13 mouse cellular contexts compared by ENCODE assay signal in genomic region chr7:112252065-112252464, GRCm38 (mm10). TPM values are rescaled to one million over a fixed set of nuclear protein-coding genes. Genes with fewer than 3 reads are reported as not detected.
A peak's percentile ranks its signal among the peaks of the same experiment; 100 is the strongest.
DNase-seq lines count a peak whose midpoint lies in the region; ATAC-seq lines count a peak whose summit lies in the region.
"Had no signal": no experiment of that assay in that cellular context is flagged by ENCODE, and none has a peak within 500 bp of the region (broad histone marks: within the 10 kb centered on the region; RNA-seq: fewer than 3 reads in every experiment).

No protein-coding gene starts in this region.

- WGBS in lung, embryonic 16.5 days, result 37% methylated on average over 5 of the region's 5 CpGs
- 16% methylated on average over 5 of the region's 5 CpGs for WGBS in kidney, embryonic 15.5 days
- 41% methylated on average over 5 of the region's 5 CpGs for WGBS in stomach, embryonic 16.5 days

- no peak overlapping the region for H3K4me2 ChIP-seq in lung, embryonic 16.5 days (ENCODE audit: low read depth, low read length)
- no peak overlapping the region for H3K4me2 ChIP-seq in kidney, embryonic 15.5 days
- no peak overlapping the region for H3K4me2 ChIP-seq in stomach, embryonic 16.5 days (ENCODE audit: low read depth, low read length)
- H3K4me2 ChIP-seq: liver, embryonic 15.5 days; midbrain, embryonic 13.5 days; neural tube, embryonic 13.5 days had no signal

- no peaks in the 10 kb centered on the region for H3K27me3 ChIP-seq in lung, embryonic 16.5 days (ENCODE audit: control insufficient read depth, insufficient read depth, low read depth, low read length)
- H3K27me3 ChIP-seq in kidney, embryonic 15.5 days, result no peaks in the 10 kb centered on the region
- H3K27me3 ChIP-seq in stomach, embryonic 16.5 days (ENCODE audit: control insufficient read depth, insufficient read depth, low read length), result no peaks in the 10 kb centered on the region
- H3K27me3 ChIP-seq: liver, embryonic 15.5 days; midbrain, embryonic 13.5 days; neural tube, embryonic 13.5 days had no signal

- ATAC-seq in lung, embryonic 16.5 days (ENCODE audit: low read depth), result peak; percentile 48
- ATAC-seq in kidney, embryonic 15.5 days (replicated peaks; ENCODE audit: low FRiP score), result peak; percentile 89
- ATAC-seq in stomach, embryonic 16.5 days (ENCODE audit: insufficient read depth, low FRiP score), result peak; percentile 82
- ATAC-seq: midbrain, embryonic 13.5 days had no signal

- no peaks in the 10 kb centered on the region for H3K36me3 ChIP-seq in lung, embryonic 16.5 days (ENCODE audit: control insufficient read depth, insufficient read depth, low read length)
- no peaks in the 10 kb centered on the region for H3K36me3 ChIP-seq in kidney, embryonic 15.5 days
- no peaks in the 10 kb centered on the region for H3K36me3 ChIP-seq in stomach, embryonic 16.5 days (ENCODE audit: control insufficient read depth, insufficient read depth, low read length)
- H3K36me3 ChIP-seq: G1E; liver, embryonic 15.5 days; midbrain, embryonic 13.5 days; neural tube, embryonic 13.5 days had no signal

- no peak overlapping the region for H3K4me3 ChIP-seq in lung, embryonic 16.5 days (ENCODE audit: low read length)
- no peak overlapping the region for H3K4me3 ChIP-seq in kidney, embryonic 15.5 days (replicated peaks)
- H3K4me3 ChIP-seq in stomach, embryonic 16.5 days (replicated peaks; ENCODE audit: low read length), result no peak overlapping the region
- H3K4me3 ChIP-seq: erythroblast, embryonic 14.5 days; liver, embryonic 15.5 days; midbrain, embryonic 13.5 days; neural tube, embryonic 13.5 days had no signal

- peak; percentile 25 for DNase-seq in cerebellum, adult 11-12 months
- DNase-seq in cerebellum, postnatal 10 days, result no peak
- DNase-seq in lung, postnatal 36 days, result no peak
- DNase-seq in urinary bladder, postnatal 4 days (ENCODE audit: low spot score in 2 of 2), result no peak
- DNase-seq in gastrocnemius, postnatal 25 days, result no peak

- H3K27ac ChIP-seq in lung, embryonic 16.5 days (ENCODE audit: low read length), result peak overlapping the region; percentile 33
- peak overlapping the region; percentile 14 for H3K27ac ChIP-seq in kidney, embryonic 15.5 days
- H3K27ac ChIP-seq in stomach, embryonic 16.5 days (ENCODE audit: low read length), result peak overlapping the region; percentile 43
- H3K27ac ChIP-seq: liver, embryonic 15.5 days; midbrain, embryonic 13.5 days; neural tube, embryonic 13.5 days had no signal

- H3K4me1 ChIP-seq in lung, embryonic 16.5 days (replicated peaks; ENCODE audit: control insufficient read depth, insufficient read depth, low read length), result peaks cover 16% of the 10 kb centered on the region
- H3K4me1 ChIP-seq in kidney, embryonic 15.5 days, result peaks cover 21% of the 10 kb centered on the region
- H3K4me1 ChIP-seq in stomach, embryonic 16.5 days (ENCODE audit: control insufficient read depth, insufficient read depth, low read length), result peaks cover 16% of the 10 kb centered on the region
- H3K4me1 ChIP-seq: midbrain, embryonic 13.5 days; neural tube, embryonic 13.5 days had no signal

- no peaks in the 10 kb centered on the region for H3K9me3 ChIP-seq in lung, embryonic 16.5 days (ENCODE audit: control insufficient read depth, low read length)
- no peaks in the 10 kb centered on the region for H3K9me3 ChIP-seq in kidney, embryonic 15.5 days (replicated peaks)
- H3K9me3 ChIP-seq in stomach, embryonic 16.5 days (replicated peaks; ENCODE audit: control insufficient read depth, low read length), result no peaks in the 10 kb centered on the region
- H3K9me3 ChIP-seq: liver, embryonic 15.5 days; midbrain, embryonic 13.5 days; neural tube, embryonic 13.5 days had no signal

- no peak overlapping the region for H3K9ac ChIP-seq in lung, embryonic 16.5 days (ENCODE audit: low read length)
- H3K9ac ChIP-seq in kidney, embryonic 15.5 days, result no peak overlapping the region
- no peak overlapping the region for H3K9ac ChIP-seq in stomach, embryonic 16.5 days (ENCODE audit: low read length)
- H3K9ac ChIP-seq: liver, embryonic 15.5 days; midbrain, embryonic 13.5 days; neural tube, embryonic 13.5 days had no signal

RNA-seq across cellular contexts. Expression of gene Mical2, which starts 26.4 kb away (rescaled TPM):
- 27.3 and 27.6 TPM in 2 replicates for polyA plus RNA-seq in lung, embryonic 16.5 days (2015; fragmentation: Nextera tagmentation; extraction: Ambion mirVana)
- polyA plus RNA-seq in kidney, embryonic 15.5 days (2015; fragmentation: Nextera tagmentation; extraction: Ambion mirVana), result 7.3 and 7.5 TPM in 2 replicates
- 13.2 and 15.5 TPM in 2 replicates for polyA plus RNA-seq in stomach, embryonic 16.5 days (2015; fragmentation: Nextera tagmentation; extraction: Ambion mirVana)
- 100 to 1,000 TPM in 1 of 2 experiments, 10 to 100 TPM in 1; 36.1 to 131 TPM for total RNA-seq in gastrocnemius, postnatal 25 days (2021)
- polyA plus RNA-seq: erythroblast, embryonic 14.5 days; G1E had no signal
